Mouse (Mus musculus): ENCODE data around the gene Zranb2. TPM values are rescaled to one million over a fixed set of nuclear protein-coding genes. Genes with fewer than 3 reads are reported as not detected.
A peak's percentile ranks its signal among the peaks of the same experiment; 100 is the strongest.

The Zranb2 gene
- total RNA-seq (2017): 135 to 163 TPM (median 146 TPM) in 3 replicates

DNA sequence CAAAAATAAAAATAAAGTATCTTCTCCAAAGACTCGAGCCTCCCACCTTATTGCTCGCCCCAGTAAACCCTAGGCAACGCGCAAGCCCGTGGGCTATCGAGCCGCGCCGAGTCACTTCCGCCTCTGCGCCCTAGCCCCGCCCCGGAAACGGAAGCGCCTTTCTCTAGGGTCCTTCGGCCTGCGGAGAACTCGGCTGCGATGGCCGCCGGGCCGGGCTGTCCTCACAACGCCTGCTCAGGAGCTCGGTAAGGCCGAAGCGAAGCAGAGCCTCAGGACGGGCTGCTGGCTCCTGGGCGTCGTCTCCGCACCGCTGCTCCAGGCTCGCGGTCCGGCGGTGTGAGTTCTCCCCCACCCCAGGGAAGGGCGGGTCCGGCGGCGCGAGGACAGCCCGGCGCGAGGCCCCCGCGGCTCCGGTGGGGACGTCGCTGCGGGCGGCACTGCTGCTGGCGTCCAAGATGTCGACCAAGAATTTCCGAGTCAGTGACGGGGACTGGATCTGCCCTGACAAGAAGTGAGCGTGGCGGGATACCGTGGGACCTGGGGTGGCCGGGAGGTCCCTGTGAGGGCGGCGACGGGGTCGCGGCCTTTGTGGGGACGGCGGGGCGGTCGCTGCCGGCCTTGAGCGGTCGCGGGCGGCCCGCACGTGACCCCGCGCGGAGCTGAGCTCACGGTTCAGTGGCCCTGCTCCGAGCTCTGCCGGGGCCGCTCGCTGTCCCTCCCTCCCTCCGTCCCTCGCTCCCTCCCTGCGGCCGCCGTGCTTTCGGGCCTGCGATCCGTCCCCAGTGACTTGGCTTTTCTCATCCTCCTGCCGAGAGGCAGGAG is at the start of gene Zranb2:
Gene Zranb2 (plus strand): TSS at position 197 of the 822 bp plus-strand sequence.
- ATAC-seq (replicated peaks; ENCODE audit: insufficient number of reproducible peaks, low FRiP score, low TSS enrichment, poor library complexity, severe bottlenecking): peak; percentile 92

DNA sequence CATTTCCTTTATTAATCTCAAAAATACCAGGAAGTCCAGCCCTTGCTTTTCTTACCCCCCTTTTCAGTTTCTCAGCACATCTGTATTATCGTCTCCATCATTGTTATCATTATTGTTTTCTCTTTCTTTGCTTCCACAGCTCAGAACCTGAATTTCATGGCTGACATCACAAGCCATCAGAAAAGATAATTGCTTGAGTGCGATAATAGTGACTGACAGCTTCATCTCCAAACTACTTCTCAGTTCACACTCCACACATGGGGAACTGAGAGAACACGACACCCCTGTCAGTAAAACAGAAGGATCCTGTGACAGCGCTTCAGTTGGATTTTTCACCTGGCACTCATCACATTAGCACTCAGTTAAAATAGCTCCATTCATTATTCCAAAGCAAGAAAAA is 41.9 kb upstream of the Zranb2 start:
- ATAC-seq (replicated peaks; ENCODE audit: insufficient number of reproducible peaks, low FRiP score, low TSS enrichment, poor library complexity, severe bottlenecking): no peak

DNA sequence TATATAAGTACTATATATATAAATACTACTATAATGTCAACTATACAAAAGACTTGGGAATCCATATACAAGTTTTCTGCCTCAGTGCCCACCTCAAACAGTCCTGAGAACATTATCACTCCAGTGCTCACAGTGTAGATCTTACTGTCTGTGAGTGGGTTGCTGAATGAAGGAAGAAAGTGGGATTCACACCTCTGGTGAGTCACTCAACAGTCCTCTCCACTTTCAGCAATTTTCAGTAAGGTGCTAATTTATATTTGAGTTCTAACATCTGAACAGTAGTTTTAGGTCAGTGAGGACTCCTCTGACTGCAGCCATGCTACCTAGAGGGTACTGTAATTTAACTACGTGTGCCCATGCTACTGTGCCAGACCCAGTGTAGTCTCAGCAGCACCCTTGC is 31.7 kb upstream of the Zranb2 start:
- no peak for ATAC-seq (replicated peaks; ENCODE audit: insufficient number of reproducible peaks, low FRiP score, low TSS enrichment, poor library complexity, severe bottlenecking)

DNA sequence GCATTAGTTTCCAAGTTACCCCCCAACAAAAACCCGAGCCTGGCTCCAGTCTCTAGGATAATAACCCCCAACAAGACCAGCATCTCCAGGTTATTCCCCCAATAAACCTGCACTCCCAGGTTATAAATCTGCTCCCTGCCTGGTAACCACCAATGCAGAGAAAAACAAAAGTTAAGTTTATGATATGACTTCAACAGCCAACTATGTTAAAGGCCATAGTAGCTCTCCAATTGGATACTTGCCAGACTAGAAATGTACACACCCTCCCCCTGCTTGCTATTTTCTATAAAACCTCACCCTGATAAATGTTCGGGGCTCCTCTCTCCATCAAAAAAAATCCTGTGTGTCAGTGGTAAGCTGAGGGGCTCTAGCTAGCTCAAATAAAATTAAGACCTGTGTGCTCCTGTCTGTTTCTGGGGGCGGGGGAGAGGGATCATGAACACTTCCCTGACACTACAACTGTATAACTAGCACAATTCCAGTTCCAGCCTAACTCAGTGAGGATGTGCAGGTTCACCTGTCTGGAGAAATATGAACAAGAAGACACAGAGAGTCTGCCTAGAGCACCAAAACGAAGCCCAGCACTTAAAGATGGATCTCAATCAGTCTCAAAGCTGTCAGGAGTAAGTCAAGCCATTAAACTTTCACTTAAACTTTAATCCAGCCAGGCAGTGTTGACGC is 19.7 kb upstream of the Zranb2 start:
- no peak for ATAC-seq (replicated peaks; ENCODE audit: insufficient number of reproducible peaks, low FRiP score, low TSS enrichment, poor library complexity, severe bottlenecking)

DNA sequence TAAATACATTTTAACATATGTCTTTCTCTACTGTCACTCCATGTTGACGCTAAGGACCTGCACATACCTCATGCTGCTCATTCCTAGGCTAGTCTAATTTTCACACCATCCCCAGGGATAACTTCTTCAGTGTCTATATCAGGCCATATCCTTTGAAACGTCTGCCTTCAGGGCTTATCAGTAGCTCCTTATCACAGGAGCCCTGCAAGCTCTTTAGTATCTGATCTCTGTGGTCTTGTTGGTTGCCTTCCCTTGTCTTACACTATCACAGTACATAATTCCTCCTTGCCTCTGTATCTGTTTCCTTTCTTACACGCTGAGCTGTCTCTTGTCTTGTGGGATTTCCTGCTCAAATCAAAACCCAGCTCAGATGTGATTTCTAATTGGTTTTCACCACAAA is 17.5 kb upstream of the Zranb2 start:
- no peak for ATAC-seq (replicated peaks; ENCODE audit: insufficient number of reproducible peaks, low FRiP score, low TSS enrichment, poor library complexity, severe bottlenecking)

DNA sequence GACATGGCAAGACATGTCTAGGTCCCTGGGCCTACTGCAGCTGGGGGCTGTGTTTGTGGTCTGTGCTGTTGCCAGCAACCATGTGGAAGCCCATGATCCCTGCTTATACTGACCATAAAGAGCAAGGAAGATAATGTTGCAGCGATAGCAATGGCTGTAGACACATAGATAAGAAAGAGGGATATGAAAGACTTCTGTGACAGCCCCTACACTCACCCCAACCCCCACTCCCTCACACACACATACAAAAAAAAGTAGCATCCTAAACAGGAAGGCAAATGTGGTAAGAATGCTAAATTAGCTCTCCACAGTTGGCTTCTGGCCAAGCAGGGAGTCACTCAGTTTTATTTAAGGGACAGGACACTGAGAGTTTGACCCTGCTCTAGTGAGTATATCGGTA is 16.0 kb upstream of the Zranb2 start:
- ATAC-seq (replicated peaks; ENCODE audit: insufficient number of reproducible peaks, low FRiP score, low TSS enrichment, poor library complexity, severe bottlenecking): no peak

DNA sequence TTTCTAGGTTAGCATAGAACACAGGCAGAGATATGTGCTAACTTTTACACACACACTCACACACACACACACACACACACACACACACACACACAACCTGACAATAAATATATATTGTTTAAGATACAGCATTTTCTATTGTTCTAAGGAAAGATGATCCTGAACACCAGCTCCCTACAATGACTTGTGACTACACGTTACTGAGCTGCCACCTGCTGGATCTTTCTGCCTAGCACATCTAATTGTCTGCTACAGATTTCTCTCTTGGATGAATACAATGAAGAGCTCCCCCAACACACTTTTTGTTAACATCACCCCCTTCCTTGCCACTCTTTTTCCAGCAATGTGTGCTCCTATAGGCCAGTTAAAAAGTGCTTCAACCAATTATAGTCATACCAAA is 13.5 kb upstream of the Zranb2 start:
- ATAC-seq (replicated peaks; ENCODE audit: insufficient number of reproducible peaks, low FRiP score, low TSS enrichment, poor library complexity, severe bottlenecking): no peak

DNA sequence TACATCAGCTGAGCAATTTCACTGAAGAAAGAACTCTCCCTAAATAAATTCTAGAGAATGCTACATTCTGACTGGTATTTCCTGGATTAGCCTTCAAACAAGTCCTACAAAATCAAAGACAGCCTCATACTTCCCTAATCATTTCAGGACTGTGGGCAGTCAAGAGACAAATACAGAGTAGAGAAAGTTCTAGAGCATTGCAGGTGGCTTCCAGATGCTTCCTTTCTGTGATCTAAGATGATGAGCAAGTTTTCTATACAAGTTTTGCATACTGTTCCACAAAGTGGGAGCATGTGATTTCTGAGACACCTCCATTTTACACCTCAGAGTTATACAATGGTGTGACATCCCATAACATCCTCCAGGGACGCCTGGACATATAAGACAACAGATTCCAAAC is 10.1 kb upstream of the Zranb2 start:
- ATAC-seq (replicated peaks; ENCODE audit: insufficient number of reproducible peaks, low FRiP score, low TSS enrichment, poor library complexity, severe bottlenecking): no peak

DNA sequence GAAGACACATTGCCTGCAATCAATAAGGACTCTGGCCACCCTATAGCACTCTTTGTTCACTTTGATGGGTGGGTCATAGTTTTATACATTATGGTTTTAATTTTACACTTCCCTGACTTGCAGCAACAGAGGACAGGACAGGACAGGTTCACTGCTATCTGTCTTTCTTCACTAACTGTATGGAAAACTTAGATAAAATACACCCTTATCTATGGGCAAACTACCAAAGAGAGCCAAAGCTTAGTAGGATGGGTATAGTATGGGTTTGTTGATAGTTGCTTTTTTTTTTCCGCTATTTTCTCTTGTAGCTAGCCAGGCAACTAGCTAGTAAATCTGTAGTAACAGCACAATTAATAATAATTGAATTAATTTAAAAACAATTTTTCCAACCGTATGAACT is 2.4 kb upstream of the Zranb2 start:
- no peak for ATAC-seq (replicated peaks; ENCODE audit: insufficient number of reproducible peaks, low FRiP score, low TSS enrichment, poor library complexity, severe bottlenecking)

DNA sequence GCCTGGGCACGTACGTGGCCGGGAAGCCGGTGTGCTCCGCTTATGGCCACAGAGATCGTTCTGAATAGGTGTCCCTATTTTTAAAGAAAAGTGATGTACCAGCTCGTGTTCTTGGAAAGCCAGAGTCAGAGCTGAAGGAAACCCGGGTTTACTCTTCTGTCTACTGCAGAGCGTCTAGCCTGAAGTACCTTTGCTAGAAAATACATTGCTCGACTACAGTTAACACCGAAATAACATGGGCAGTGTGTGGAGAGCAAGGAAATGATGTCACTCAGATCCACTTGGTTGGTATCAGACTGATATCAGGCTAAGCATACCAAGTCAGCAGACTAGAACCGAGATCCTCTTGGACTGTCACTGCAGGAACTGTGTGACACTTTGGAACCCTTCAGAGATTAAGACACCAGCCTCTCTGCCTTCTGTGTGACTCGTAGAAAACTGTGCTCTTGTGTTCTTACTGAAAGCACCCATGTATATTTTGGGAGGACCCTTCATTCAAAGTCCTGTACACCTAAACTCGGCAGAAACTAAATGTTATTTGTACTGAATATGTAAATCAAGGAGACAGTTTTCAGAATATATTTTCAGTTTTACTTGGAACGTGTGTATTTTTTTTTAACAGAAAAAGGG is 941 bp downstream of the Zranb2 start:
- peak; percentile 15 for ATAC-seq (replicated peaks; ENCODE audit: insufficient number of reproducible peaks, low FRiP score, low TSS enrichment, poor library complexity, severe bottlenecking)

DNA sequence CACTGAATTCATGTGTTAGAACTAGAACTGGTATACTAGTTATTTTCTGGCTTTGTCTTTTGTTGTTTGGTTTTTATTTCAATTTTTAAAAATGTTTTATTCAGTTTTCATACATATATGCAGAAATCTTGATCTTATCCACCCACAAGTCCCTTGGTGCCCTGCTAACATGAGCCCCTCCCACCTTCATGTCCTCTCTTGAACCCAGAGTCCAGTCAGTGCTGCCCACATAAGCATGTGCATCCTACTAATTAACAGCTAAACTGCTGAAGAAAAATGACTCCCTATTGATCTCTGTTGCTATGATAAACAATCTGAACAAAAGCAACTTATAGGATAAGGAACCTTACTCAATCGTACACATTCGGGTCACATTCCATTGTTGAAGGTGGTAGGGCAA is 15.4 kb downstream of the Zranb2 start:
- no peak for ATAC-seq (replicated peaks; ENCODE audit: insufficient number of reproducible peaks, low FRiP score, low TSS enrichment, poor library complexity, severe bottlenecking)

DNA sequence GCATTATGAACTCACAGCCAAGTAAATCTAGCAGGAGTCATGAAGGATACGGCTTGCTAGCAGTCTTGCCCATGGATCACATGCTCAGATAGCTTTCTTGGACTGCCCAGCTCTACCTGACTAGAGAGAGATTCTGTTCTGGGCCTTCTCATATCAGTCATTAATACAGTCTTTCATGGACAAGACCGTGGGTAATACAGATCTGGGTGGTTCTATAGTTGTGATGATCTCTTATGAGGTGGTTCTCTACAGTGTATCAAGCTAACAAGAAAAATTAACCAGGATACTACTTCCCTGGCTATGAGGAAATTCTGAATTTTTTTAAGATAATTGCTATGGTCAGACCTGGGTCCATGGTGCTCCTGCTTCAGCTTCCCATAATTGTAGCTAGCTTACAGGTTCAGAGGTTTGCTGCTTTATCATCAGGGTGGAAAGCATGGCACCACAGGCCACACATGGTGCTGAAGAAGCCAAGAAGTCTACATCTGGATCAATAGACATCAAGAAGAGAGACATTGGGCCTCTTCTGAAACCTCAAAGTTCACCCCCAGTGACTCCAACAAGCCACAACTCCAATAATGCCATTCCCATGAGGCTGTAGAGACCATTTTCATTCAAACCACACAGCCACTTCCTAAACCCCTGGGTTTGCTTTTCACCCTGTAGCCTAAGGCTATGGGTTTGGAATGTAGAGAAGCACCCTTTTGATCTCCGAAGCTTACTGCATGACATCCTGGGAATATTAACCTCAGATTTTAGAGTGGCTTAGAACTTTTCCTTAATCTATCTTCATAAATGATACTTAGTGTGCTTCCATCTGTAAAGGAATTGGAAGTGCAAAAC is 16.0 kb downstream of the Zranb2 start:
- no peak for ATAC-seq (replicated peaks; ENCODE audit: insufficient number of reproducible peaks, low FRiP score, low TSS enrichment, poor library complexity, severe bottlenecking)

DNA sequence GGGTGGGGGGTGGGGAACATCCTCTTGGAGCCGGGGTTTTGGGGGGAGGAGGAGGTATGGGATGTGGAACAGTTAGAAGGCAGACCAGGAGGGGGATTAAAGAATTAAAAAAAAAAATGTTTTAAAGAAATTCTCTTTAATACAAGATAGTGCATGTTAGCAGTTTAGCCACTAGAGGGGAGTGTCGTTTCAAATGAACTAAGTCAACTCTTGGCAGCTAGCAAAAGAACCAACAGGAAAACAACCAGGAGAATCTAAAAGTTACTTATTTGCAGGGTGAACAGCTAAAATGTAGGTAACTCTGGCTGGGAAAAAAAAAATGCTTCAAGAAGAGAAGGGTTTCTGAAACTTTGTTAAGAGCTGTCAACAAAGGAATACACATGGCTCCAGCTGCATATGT is 31.2 kb downstream of the Zranb2 start:
- ATAC-seq (replicated peaks; ENCODE audit: insufficient number of reproducible peaks, low FRiP score, low TSS enrichment, poor library complexity, severe bottlenecking): no peak

DNA sequence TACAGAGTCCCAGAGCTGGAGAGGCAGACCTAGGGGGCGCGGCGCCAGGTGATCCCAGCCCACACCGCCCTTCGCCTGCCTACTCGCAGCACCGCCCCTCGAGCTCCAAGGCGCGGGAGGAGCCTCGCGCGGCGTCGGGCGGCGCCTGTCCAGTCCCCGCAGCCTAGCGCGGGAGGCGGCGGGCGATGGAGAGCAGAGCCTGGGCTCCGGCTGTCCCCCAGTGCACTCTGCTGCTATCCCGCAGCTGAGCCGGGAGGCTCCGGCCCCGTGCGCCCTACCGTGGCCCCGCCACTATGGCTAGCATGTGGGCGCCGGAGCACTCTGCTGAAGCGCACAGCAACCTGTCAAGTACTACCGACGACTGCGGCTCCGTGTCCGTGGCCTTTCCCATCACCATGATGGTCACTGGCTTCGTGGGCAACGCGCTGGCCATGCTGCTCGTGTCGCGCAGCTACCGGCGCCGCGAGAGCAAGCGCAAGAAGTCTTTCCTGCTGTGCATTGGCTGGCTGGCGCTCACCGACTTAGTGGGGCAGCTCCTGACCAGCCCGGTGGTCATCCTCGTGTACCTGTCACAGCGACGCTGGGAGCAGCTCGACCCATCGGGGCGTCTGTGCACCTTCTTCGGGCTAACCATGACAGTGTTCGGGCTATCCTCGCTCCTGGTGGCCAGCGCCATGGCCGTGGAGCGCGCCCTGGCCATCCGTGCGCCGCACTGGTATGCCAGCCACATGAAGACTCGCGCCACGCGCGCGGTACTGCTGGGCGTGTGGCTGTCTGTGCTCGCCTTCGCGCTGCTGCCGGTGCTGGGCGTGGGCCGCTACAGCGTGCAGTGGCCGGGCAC is 33.0 kb downstream of the Zranb2 start, which contains the start of gene Ptger3:
Gene Ptger3 (plus strand): TSS at position 168 of the 841 bp plus-strand sequence.
- ATAC-seq (replicated peaks; ENCODE audit: insufficient number of reproducible peaks, low FRiP score, low TSS enrichment, poor library complexity, severe bottlenecking): no peak

DNA sequence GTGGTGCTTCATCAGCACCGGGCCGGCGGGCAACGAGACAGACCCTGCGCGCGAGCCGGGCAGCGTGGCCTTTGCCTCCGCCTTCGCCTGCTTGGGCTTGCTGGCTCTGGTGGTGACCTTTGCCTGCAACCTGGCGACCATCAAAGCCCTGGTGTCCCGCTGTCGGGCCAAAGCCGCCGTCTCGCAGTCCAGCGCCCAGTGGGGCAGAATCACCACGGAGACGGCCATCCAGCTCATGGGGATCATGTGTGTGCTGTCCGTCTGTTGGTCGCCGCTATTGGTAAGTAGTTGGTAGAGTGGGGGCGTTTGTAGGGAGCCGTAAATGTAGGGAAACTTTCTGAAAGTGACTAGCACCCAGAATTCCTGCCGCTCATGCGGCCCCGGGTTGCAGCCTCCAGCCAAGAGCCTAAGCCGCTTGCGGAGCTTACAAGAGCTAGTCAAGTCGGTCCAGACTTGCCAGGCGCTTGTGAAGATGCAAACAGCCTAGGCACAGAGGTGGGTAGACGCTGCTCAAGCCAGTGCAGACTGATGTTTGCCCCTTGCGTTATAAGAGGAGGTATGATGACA is 33.7 kb downstream of the Zranb2 start:
- ATAC-seq (replicated peaks; ENCODE audit: insufficient number of reproducible peaks, low FRiP score, low TSS enrichment, poor library complexity, severe bottlenecking): no peak

DNA sequence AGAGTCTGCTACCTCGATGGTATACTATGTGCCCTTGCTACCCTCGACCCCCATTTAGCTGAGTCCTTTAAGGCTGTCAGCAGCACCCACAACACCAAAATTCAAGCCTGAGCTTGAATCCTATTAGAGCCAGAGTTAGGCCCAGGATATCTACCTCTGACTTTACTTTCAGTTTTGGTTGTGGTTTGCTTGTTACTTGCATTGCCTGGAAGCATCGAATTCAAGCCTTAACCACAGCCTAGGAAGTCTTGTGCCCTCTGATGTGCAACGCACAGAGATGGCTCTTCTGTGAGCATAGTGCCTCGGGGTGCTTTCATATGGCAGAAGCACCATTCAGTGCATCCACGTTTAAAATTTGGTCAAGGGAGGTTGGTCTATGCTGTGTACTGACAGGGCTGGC is 38.1 kb downstream of the Zranb2 start:
- no peak for ATAC-seq (replicated peaks; ENCODE audit: insufficient number of reproducible peaks, low FRiP score, low TSS enrichment, poor library complexity, severe bottlenecking)

DNA sequence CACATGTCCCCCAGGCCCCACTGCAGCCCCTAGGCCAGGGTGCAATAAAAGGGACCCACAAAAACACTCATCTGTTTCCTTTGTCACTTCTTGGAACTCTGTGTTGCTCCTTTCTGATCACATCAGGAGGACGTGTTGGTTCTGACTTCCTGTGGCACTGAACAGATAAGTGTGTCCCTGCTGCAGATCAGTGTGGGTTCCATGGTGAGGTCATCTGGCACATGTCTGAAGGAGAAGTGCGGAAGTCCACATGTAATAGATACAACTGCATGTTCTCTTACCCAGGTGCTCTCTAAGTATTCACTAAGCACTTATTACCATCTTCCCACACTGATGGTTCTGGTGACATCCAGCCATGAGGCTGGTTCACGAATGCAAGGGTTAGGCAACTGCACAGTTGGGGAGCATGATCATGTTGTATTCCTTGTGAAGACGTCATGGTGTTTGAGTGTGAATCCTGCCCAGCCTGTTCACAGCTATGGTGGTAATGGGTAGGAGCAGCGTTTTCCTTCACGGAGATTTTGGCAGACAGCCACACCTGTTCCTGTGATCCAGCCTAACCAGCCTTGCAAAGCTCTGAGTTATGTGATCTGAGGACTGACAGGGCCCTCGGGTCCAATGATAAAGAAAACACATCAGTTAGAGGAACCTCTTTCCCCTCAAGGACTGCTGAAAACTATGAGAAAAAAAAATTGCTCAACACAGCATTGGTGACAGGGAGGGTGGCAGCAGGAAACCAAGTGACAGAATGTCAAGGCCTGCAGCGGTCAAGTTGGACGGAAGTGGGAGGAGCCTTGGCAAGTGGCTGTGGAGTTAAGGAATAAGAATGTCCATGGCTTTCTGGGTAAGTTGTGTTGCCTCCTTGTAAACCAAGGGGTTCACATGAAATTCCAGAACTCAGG is 41.7 kb downstream of the Zranb2 start:
- ATAC-seq (replicated peaks; ENCODE audit: insufficient number of reproducible peaks, low FRiP score, low TSS enrichment, poor library complexity, severe bottlenecking): peak; percentile 68

Data from monocyte, adult 5-6 weeks (primary cell).